Mouse (Mus musculus) lung, adult 2 months (tissue): ENCODE results near the gene Arid2.

ENCODE experiments used
- CTCF ChIP-seq: fragments of 200-500 bp; IDR thresholded peaks from 2 replicates; pipeline ENCODE4 v1.5.1; 2011; ENCODE audit warnings: mild to moderate bottlenecking, low read length, control low read depth; ENCODE audit not compliant: insufficient read depth
- POLR2A ChIP-seq: fragments of 200-500 bp; IDR thresholded peaks from 2 replicates; pipeline ENCODE4 v1.6.1; 2011; ENCODE audit warnings: low read depth, mild to moderate bottlenecking, control low read depth, low read length, borderline replicate concordance; ENCODE audit errors: extremely low read depth

DNA sequence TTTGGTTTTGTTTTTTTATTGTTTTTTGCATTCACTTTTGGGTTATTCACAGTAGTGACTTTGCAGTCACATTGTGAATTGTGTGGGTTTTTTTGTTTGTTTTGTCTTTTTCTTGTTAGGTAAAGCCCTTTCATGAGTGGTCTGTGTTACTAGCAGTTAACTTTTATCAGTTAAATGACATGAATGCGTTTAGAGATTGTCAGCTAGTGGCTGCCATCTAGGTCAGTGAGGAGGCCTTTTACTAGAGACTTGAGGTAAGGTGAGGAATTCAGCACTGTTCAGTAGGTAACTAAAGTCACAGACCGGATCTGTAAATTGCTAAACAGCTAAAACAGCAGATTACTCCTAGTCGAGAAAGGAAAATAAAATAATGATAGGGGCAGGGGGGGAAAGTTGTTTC lies 6.1 kb downstream of the Arid2 start:
- no peak for TF ChIP-seq CTCF
- TF ChIP-seq POLR2A: no peak
